Mouse (Mus musculus) retina, embryonic 14.5 days (tissue): ENCODE data around the gene Lta.

Source experiments
- DNase-seq: peaks from one replicate; pipeline ENCODE4 v3.0.0-alpha.2; 2015; ENCODE audit warnings: low spot score

Gene Lta

DNA sequence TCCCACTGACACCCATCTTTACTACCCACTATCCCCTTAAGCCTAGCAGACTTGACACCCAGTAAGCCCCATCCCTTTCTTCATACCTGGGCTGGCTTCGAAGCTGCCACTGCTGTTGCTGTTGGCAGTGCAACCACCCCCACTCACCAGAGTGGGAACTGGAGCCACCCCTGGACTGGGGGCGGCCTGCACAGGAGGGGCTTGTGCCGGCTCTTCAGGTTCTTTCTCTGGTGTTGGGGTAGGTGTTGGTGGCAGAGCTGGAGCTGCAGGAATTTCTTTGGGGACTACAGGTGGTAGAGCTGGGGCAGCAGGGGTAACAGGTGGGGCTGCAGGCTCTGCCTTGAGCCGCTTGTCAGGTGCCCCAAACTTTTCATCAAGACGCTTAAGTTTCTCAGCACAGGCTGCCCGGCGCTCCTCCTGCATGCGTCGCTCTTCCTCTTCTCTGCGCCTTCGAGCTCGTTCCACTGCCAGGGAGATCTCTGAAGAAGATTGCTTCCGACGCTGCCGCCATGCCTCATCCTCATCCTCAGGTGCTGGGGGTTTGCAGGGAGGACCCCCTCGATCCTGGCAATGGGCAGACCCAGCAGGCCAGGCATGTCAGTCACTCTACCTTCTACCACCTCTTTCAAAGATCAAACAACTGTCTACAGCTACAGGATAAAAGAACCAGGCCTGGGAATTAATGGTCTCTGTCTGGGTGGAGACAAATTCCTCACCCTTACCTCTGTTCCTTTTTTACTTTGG lies 46.1 kb downstream of the Lta start:
- DNase-seq = no peak

DNA sequence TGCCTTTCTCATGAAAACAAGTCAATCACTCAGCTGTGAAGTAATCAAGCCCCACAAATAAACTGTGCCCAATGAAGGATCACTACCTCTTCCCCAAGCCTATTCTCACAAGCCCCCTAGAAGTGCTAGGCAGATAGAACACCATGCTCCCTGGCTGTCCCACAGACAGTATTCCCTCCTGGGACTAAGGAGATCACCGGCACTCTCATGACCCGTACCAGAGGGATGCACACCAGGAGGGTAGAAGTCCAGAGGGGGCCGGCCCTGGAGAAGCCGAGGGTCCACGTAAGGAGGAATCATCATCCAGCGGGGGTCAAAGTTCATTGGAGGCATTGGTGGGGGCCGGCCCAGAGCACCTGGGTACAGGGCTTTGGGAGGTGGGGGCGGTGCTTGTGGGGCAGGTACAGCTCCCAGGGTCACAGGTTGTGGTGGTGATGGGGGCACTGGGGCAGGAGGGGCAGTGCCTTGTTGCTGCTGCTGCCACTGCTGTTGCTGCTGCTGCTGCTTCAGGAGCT lies 47.4 kb downstream of the Lta start:
- DNase-seq = no peak

- DNase-seq = no peak
These were observed 47.9 kb downstream of the Lta start for GRCm38 (mm10) chr17:35157254-35157653.

- DNase-seq = no peak
These were observed 48.5 kb downstream of the Lta start for GRCm38 (mm10) chr17:35156461-35157200.

- no peak for DNase-seq
These were observed 49.7 kb downstream of the Lta start for GRCm38 (mm10) chr17:35155451-35155850.

GRCm38 (mm10) chr17:35154616-35155015 lies 50.5 kb downstream of the Lta start:
- DNase-seq = no peak

DNA sequence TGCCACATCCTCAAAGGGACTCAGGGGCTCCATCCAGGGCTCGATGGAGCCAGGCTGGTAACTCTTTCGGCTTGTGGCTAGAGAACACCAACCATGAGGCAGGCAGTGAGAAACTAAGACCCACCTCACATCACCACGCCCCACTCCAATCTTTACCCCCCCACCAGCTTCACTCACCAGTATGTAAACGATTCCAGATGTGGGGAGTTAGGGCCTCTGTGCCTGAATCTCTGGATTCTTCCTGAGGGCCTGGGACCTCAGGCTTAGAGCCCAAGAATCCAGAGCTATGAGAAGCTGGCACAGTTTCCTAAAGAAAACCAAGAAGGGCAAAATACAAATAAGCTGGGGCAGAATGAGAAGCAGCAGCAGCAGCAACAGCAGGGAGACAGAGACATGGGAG lies 51.2 kb downstream of the Lta start:
- DNase-seq = no peak
